Mouse (Mus musculus): ENCODE results near the gene Zfp708. TPM values are rescaled to one million over a fixed set of nuclear protein-coding genes. Genes with fewer than 3 reads are reported as not detected.
"Not testable (repeated sequence)": the region's sequence is repeated elsewhere in the genome, so short reads cannot be mapped to it uniquely, and the experiment has no call there.

Gene Zfp708
- 0.06 and 0.12 TPM in 2 replicates for polyA plus RNA-seq (2012; rRNA removed)

DNA sequence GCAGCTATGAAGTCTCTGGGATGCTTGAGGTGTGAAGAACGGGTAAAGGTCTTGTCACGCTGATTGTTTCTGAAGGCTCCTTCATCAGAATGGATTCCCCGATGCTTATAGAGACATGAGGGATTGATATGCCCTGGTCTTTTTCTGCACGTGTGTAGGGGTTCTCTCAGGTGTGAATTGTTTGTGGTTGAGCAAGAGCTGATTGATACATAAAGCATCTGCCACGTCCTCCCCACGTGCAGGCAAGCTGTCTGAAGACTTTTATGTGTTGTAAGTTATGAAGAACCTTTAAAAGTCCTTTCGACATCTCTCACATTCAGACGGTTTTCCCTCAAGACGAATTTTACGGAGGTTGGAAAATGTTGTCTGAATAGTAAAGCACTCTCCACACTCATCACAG lies at the start of gene Zfp708:
Gene Zfp708, minus strand, starts transcription at position 101 of the 400 bp plus-strand sequence.
- no peak for DNase-seq (ENCODE audit: low read depth)

DNA sequence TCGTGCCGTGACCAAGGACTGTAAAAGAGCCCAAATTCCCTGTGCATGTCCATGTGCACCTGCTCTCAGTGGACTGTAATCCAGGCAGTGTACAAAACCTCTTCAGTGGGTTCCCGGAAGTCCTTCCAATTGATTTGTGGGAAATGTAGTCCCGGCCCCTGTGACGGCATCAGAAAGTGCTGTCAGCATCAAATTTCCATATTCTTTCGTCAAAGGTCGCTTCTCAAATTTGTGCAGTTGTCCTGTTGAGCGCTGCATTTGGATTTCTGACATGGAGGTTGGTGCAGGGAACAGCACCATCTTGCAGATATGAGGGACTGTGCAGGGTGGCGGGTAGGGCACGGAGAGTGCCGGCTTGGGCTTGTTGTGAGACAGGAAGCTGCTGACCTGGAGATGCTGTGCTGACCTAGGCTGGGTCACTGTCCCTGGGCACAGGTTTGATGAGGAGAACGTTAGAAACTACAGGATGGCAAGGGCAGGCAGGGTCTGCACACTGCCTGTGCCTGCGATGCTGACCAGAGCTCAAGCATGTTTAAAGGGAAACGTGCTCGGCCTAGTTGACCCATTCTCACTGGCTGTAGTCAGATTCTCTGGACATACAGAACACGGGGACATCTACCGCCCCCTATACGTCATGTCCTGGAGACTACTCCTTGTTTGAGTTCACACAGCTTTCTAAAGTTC lies 30.4 kb upstream of the Zfp708 start:
- DNase-seq (ENCODE audit: low read depth) = peak; percentile 42

DNA sequence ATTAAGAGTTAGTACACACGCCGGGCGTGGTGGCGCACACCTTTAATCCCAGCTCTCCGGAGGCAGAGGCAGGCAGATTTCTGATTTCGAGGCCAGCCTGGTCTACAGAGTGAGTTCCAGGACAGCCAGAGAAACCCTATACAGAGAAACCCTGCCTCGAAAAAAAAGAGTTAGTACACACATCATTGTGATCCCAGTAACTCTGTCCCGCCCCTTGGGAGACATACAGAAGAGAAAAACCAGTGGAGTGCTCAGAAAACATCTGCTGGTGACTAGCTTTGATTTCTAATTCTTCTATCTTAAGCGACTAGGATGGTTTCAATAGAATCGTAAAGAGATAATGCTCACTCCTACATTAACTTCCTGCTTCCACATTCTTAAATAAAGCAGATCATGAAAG lies 29.7 kb upstream of the Zfp708 start:
- not testable (repeated sequence) for DNase-seq (ENCODE audit: low read depth)

DNA sequence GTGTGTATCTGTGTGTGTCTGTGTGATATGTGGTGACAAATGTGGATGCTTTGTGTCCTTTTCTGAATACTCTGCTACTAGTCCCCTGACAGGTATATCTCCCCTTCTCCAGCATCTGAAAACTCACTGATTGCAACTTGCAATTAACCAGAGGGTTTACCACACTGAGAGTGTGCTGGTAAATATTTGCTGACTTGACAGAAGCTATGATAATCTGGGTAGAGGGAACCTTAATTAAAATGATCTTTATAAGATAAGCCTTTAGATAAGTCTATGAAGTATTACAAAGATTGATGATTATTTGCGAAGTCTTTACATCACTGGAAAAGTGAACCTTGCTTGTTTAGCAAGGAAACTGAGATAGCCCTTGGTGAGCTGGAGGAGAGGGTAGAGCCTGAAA lies 26.7 kb upstream of the Zfp708 start:
- no peak for DNase-seq (ENCODE audit: low read depth)

DNA sequence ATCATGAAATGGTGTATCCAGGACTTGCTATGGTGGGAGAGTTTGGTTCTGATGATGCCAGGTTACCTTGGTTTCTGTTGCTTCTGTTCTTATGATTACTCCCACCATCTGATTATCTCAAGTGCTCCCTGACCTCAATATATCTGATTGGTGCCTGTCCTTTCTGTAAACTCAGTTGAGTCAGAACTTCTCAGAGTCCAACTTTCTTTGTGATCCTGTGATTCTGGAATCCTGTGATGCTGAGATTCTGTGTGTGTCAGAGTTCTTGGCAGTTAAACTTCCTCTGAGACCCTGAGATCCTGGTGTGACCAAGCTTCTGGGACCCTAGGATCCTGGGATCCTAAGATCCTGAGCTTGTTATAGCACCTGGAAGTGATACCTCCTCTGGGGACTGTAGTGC lies 23.6 kb upstream of the Zfp708 start, which contains the start of gene Zfp759:
Gene Zfp759, plus strand, starts transcription at position 301 of the 400 bp plus-strand sequence.
- DNase-seq (ENCODE audit: low read depth) = not testable (repeated sequence)

DNA sequence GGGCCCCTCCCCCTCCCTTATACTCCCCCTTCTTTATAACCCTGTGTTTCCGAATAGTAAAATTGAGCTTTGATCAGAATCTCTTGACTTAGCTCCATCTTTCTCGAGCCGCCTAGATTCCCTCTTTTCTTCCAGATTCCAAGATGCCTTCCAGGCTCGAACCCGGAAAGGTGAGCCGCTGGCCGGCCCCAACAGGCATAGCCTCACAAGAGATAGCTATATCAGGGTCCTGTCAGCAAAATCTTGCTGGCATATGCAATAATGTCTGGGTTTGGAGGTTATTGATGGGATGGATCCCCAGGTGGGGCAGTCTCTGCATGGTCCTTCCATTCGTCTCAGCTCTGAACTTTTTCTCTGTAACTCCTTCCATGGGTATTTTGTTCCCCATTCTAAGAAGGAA lies 18.4 kb upstream of the Zfp708 start, which contains the start of gene Rslcan18:
Gene Rslcan18, minus strand, starts transcription at position 101 of the 400 bp plus-strand sequence.
- DNase-seq (ENCODE audit: low read depth) = not testable (repeated sequence)

DNA sequence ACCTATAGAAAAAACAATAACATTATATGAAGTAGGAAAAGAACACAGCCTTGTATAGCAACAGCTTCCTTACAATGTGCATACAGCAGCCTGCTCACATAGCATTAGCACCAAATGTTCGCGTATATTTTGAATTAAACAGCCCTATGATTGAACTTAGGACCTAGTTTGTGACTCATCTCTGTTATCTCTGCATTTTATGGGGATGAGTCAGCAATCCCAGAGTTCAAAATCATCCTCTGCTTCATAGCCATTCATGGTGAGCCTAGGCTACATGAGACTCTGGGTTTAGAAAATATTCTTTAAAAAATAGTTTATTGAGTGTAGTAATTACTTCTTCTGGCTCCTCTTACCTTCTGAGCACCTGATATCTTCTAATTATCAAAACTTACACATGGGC lies 15.5 kb upstream of the Zfp708 start:
- no peak for DNase-seq (ENCODE audit: low read depth)

DNA sequence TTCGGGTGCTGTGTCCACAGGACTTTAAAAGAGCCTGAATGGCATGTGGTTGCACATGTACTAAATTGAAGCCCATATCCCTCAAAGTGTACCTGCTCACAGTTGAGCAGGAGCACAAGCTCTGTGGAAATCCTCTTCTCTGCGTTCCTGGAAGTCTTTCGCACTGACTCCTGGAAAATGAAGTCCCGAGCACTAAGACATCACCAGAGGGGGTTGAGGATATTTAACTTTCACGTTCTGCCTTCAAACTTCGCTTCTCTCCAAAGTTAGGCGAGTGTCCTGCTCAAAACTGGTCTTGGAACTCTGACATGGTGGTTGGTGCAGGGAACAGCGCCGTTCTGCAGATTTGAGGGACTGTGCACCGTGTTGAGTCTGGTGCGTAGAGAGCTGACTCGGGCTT lies 14.3 kb upstream of the Zfp708 start:
- DNase-seq (ENCODE audit: low read depth) = no peak

DNA sequence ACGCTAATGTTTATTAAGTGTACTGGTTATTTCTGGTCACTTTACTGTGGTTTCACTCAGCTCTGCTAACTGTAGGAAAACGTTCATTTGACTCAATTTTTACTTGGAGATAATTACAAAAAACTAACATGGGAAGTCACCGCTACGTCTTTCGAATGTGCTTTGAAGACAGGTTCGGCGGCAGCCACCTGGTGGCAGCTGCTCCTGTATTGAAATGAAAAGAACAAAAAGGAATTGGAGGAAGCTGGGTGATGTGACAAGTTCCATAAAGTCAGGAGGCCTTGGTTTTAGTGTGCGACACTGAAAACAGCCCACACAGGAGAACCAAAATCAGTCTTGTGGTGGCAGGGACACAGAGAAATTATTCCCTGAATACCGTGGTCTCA lies 11.0 kb upstream of the Zfp708 start:
- no peak for DNase-seq (ENCODE audit: low read depth)

DNA sequence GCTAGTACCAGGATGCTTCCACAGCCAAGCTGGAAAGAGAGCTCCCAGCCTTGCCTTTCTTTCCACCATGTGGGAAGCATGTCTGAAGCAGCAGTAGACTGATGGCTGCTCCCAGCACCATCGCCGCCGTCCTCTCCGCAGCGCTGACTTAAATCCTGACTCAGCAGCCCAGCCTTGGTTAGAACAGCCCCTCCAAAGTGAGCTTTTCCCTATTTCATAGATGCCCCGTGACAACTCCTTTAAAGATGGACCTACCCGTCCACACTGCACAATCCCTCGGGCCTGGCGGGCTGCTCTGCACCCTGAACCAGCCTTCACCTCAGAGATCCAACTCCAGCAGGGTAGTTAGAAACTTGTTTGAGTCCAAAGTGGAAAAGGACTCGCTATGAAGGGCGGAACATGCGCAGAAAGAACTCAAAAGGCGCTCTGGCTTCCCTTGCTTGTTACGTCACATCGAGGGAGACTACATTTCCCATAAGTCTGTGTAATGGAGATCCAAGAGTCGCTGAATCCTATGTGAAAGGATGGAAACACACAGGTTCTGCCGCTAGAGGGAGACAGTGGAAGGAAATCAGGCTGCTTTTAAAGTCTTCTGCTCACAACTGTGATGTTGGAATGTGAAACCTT lies 10.5 kb upstream of the Zfp708 start, which contains the start of gene Gm28557:
Gene Gm28557, minus strand, starts transcription at position 411 of the 627 bp plus-strand sequence.
- DNase-seq (ENCODE audit: low read depth) = peak; percentile 99

DNA sequence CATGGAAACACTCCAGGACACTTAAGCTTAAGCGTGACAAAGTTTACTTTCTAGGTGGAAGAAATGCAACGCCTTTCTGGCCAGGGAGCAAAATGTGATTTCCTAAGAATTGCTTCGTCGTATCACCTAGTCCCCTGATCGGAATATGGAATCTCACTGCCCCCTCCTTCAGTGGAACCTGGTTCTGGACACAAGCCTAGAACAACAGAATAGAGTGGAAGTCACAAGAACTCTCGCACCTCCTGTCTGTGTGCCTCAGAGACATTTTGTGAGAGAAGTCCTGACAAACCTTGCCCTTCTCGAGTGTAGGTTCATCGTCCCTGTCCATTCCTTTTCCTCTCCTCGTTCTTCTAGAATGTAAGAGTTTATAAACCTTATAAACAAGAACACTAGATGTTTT lies 9.9 kb upstream of the Zfp708 start:
- no peak for DNase-seq (ENCODE audit: low read depth)

DNA sequence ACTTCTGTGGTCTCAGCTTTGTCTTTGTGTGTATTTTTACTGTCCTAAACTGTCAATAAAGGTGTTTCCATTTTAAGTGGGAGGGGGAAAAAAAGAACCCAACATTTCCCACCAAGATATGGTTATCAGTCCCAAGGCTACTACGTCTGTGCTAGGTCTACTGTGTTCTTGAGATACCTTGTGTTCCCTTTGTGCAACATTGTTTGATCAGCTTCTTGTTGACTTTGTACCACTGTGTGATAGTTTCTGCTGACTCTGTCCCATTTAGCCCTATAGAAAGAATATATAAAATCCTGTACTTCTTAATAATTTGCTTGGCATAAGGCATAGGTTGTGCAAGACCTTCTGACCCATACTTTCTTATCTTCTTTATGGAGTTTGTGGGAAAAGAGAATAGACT lies 7.6 kb downstream of the Zfp708 start:
- no peak for DNase-seq (ENCODE audit: low read depth)

DNA sequence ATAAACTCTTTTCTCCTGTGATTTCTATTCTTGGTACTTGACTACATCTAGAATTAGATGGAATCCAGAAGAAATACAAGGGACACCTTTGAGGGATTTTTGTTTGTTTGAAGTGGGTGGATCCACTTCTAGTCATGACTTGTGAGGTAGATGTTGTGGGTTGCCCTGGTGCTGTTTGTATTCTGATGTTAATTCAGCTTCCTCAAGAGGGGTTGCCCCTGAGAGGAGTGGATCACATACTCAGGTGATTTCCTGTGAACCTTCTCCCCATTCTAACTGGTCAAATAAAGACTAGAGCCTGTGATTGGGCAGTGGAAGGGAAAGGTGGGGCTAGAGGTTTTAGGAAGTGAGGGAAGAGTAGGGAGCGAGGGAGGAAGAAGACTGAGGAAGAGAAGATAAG lies 15.8 kb downstream of the Zfp708 start:
- DNase-seq (ENCODE audit: low read depth) = no peak

DNA sequence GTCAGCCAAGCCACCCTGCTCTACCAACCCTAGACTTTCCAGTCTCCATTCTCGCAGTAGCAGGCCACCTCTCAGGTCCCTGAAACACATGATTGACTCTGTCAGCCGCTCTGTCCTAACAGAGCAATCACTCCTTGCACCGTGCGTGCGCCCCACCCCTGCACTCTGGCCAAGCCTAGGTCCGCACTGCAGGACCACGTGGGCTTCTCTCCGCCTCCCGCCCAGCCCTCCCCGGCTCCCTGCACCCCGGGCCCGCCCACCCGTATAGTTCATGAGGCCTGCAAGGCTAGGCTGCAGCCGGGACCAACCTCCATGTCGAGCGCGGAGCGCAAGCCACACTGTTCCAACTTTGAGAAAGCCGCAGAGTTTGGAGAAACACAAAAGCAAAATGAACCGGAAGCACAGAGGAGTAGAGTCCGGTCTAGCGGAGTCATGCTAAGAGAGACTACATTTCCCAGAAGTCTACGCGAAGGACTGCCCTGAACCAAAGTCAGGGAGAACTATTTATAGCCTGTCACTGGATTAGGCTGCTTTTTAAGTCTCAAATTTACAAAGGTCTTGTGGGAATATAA lies 16.5 kb downstream of the Zfp708 start:
- peak; percentile 49 for DNase-seq (ENCODE audit: low read depth)

DNA sequence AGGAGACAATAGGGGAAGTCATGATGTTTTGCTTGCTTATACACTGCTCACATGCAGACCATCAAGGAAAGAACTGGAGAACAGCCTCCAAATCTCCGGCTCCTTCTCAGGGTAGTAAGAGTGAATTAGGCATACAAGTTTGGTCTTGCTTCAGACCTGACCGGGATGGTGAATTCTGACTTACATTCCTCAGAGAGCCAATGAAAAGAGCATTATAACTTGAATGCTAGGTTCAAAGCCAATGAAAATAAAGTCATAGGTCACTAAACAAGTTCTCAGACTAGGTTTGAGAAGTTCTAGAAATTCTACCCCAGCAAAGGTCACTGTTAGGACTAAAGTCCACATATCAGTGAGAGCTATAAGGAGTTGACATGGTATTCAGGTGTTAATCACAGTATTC lies 20.5 kb downstream of the Zfp708 start:
- DNase-seq (ENCODE audit: low read depth) = peak; percentile 83

DNA sequence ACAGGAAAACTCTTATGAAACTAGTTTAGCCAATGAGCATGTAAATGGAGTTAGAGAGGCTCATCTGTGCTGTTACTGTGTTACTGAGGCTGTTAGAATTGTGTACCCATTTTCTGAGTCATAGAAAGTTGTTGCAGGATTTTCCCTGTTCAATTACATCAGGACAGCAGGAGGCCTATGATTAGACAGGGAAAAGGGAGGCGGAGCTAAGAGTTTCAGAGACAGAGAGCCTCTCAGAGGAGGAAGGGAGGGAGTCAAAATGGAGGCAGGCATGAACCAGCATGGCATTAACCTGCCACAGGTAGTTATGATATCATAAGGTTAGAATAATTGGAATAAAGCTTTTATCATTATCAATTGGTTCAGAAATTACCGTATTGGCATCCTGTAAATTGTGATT lies 25.0 kb downstream of the Zfp708 start:
- DNase-seq (ENCODE audit: low read depth) = no peak

DNA sequence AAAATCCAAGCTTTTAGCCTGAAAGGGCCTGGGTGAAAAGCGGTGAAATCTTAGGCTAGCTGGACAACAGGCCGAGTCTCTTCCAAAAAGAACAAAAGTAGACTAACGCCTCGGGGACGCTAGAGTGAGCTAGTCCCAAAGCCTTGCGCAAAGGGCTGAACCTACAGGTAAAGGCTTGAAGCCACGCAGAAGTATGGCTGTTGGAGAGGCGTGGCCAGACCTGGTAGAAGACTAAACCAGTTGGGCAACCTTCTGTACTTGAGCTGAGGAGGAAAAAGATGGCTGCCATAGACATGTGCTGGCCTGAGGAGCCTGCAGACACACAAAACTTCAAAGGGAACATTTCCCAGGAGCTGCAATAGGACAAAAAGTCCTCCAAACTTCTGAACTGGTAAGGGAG lies 32.4 kb downstream of the Zfp708 start:
- DNase-seq (ENCODE audit: low read depth) = peak; percentile 94

DNA sequence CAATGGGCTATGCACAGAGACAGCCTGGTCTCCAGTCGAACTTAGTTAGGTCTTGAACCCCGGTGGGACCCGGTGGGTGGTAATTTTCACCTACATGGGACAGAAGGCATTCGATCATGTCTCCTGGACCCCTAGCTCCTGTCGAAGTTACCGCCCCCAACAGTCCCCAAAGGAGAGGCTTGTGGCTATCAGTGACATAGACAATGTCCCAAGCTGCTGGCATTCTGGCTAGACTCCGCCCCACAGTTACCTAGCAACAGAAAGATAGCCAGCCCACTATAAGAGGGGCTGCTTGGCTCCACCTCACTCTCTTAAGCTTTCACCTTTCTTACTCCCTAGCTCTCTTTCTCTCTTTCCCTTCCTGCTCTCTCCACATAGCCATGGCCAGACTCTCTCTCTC lies 35.3 kb downstream of the Zfp708 start:
- no peak for DNase-seq (ENCODE audit: low read depth)

DNA sequence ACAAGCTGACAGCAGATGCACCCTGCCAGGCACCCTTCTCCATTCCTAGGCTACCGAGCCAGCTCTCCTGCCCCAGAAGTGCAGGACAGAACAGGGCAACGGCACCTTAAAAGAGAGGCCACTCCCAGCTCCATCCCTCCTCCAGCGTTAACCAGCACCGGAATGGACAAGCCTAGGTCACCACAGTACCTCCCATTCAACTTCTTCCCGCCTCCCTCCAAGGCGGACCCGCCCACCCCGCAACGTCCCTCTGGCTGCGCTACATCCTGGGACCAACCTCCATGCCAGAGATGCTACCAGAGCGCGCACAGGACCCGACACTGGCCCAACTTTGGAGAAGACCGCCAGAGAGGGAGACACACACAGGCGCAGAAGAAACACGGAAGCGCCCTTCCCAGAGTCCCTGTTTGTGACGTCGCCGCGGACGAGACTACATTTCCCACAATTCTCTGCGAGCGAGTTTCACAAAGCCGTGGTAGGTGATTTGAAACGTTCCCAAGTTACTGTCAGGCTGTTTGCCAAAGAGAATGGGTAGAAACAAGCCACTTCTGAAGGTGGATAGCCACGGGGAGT lies 36.9 kb downstream of the Zfp708 start, which contains the start of gene Zfp712:
Gene Zfp712, minus strand, starts transcription at position 385 of the 573 bp plus-strand sequence.
- DNase-seq (ENCODE audit: low read depth) = peak; percentile 83

DNA sequence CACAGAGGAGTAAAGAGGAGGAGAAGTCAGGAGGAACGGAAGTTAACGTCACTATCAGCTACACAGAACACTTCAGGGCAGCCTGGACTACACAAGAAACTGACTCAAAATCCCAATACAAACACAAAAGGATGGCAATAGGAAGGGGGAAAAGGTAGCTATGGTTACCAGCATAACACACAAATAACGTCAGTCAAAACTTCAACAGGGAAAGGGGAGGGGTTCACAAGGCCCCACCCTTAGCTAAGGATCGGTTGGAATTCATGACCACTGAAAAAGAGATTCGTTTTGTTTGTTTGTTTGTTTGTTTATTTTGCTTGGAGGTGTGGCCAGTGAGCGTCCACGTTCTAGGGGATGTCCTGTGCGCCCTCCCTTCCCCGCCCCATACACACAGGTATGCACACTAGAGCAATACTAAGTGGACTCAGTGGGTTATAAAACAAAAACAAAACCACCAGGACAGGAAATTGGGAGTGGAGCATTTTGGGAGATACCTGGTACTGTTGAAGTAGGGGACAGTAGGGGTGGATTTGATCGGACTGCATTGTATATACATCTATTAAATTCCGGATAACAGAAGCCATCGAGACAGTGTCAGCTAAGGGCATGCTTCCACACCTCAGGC lies 37.5 kb downstream of the Zfp708 start:
- no peak for DNase-seq (ENCODE audit: low read depth)

Data from gonadal fat pad, adult 2 months (tissue).